Mouse (Mus musculus) heart, embryonic 14.5 days (tissue): Measurements from ENCODE around the gene Psma6. TPM values are rescaled to one million over a fixed set of nuclear protein-coding genes. Genes with fewer than 3 reads are reported as not detected.

Source experiments
- ATAC-seq: fragments of 200-750 bp; cut with Nextera tagmentation; 2 replicates; pipeline ENCODE4 v1.8.0; 2017; ENCODE audit warnings: low read depth, moderate TSS enrichment; ENCODE audit not compliant: insufficient number of reproducible peaks, insufficient read depth, low FRiP score
- H3K27ac ChIP-seq, 2 experiments: fragments of 200-500 bp in 1 of 2; fragments of 300-500 bp in 1 of 2; sonication (generic) in 1 of 2; replicated peaks in 1 of 2; 2 replicates each; pipeline ENCODE4 v1.5.1; 2012 to 2014; ENCODE audit warnings: low read depth in 2 of 2, low read length in 2 of 2, control low read depth in 1 of 2, mild to moderate bottlenecking in 1 of 2, mixed read lengths in 1 of 2; ENCODE audit not compliant: control insufficient read depth in 1 of 2, insufficient read depth in 1 of 2
- H3K27me3 ChIP-seq: fragments of 300-500 bp; sonication (generic); 2 replicates; pipeline ENCODE4 v1.6.1; 2014; ENCODE audit warnings: mild to moderate bottlenecking, low read length, control low read depth; ENCODE audit not compliant: control insufficient read depth, insufficient read depth
- H3K36me3 ChIP-seq: fragments of 300-500 bp; sonication (generic); 2 replicates; pipeline ENCODE4 v1.6.1; 2014; ENCODE audit warnings: mild to moderate bottlenecking, control low read depth, low read length, mixed read lengths; ENCODE audit not compliant: control insufficient read depth, insufficient read depth
- H3K4me1 ChIP-seq, 2 experiments: fragments of 200-500 bp in 1 of 2; fragments of 300-500 bp in 1 of 2; sonication (generic) in 1 of 2; 2 replicates each; pipeline ENCODE4 v1.6.1; 2012 to 2014; ENCODE audit warnings: low read length in 2 of 2, control low read depth in 1 of 2, mixed read lengths in 1 of 2; ENCODE audit not compliant: control insufficient read depth in 2 of 2, insufficient read depth in 2 of 2
- H3K4me2 ChIP-seq: fragments of 300-500 bp; sonication (generic); 2 replicates; pipeline ENCODE4 v1.6.1; 2014; ENCODE audit warnings: mild to moderate bottlenecking, low read length
- H3K4me3 ChIP-seq, 2 experiments: fragments of 200-500 bp in 1 of 2; fragments of 300-500 bp in 1 of 2; sonication (generic) in 1 of 2; 2 replicates each; pipeline ENCODE4 v1.5.1; 2012 to 2014; ENCODE audit warnings: low read length in 2 of 2, mild to moderate bottlenecking in 2 of 2, control low read depth in 1 of 2, low read depth in 1 of 2, moderate library complexity in 1 of 2; ENCODE audit not compliant: control insufficient read depth in 1 of 2, insufficient read depth in 1 of 2
- H3K9ac ChIP-seq: fragments of 300-500 bp; sonication (generic); 2 replicates; pipeline ENCODE4 v1.6.1; 2014; ENCODE audit warnings: mild to moderate bottlenecking, low read length
- H3K9me3 ChIP-seq: fragments of 300-500 bp; sonication (generic); 2 replicates; pipeline ENCODE4 v1.6.1; 2016; ENCODE audit warnings: low read length, control low read depth; ENCODE audit not compliant: control insufficient read depth
- WGBS: fragments of 180-500 bp; shearing (Covaris S2); extraction: QIAGEN DNeasy Blood & Tissue Kit; methylation state at CpG from one replicate; pipeline ENCODE4 v1.1.7; 2014; 5-methylcytosine and 5-hydroxymethylcytosine counted together
- polyA plus RNA-seq: library from polyadenylated mRNA; unstranded; fragments of >200 nt; fragmentation: Nextera tagmentation; extraction: Ambion mirVana; gene quantifications from 2 replicates; pipeline ENCODE4 v1.2.1, GENCODE M21; 2014

Gene Psma6
- polyA plus RNA-seq, 1 experiment from 2014 or later: 344 TPM

DNA sequence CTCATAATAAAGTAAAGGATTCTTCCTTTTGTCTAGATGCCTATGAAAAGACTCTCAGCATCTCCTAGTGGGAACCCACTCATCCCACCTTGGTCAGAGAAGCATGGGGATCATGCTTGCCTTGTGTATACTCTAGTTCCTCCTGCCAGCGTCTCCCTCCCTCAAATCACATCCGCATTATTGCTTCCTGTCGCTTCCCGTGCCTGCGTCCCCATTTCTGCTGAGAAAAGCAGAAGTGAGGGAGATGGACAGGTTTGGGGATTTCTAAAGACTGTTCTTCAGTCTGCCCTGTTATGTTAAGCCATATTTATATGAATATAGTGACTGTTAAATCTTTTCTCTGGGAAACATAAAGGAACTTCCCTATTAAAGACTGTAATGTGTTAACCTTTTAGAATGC is 23.1 kb upstream of the Psma6 start:
- WGBS: 76% methylated on average over 5 of the region's 5 CpGs
- Histone ChIP-seq H3K9ac (no peak overlapping the region), H3K27ac (no peak overlapping the region), H3K9me3 (no peaks in the 10 kb centered on the region), H3K27me3 (no peaks in the 10 kb centered on the region), H3K4me3 (no peak overlapping the region), H3K4me2 (no peak overlapping the region), H3K4me1 (no peaks in the 10 kb centered on the region), H3K36me3 (no peaks in the 10 kb centered on the region)
- no peak for ATAC-seq

DNA sequence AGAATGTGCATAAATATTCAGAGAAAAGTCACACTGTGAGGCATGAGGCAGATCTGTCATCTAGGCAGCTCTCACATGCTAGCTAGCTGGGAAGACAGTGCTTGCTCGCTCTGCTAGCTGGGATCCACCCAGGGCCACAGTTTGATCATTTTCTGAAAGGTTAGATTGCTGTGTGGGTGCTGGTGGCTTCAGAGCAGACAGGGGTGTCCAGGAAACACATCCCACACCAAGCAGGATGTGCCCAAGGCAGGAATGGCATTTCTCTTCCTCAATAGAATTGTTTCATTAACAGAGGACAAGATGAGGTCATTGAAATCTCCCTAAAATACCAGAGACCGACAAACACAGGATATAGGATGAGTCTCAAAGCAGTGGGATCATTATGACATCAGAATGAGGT is 18.9 kb upstream of the Psma6 start:
- 55% methylated on average over 2 of the region's 2 CpGs for WGBS
- Histone ChIP-seq H3K36me3 (no peaks in the 10 kb centered on the region), H3K4me2 (no peak overlapping the region), H3K9me3 (no peaks in the 10 kb centered on the region), H3K4me1 (no peaks in the 10 kb centered on the region), H3K27me3 (no peaks in the 10 kb centered on the region), H3K9ac (no peak overlapping the region), H3K4me3 (no peak overlapping the region), H3K27ac (no peak overlapping the region)
- ATAC-seq: no peak

DNA sequence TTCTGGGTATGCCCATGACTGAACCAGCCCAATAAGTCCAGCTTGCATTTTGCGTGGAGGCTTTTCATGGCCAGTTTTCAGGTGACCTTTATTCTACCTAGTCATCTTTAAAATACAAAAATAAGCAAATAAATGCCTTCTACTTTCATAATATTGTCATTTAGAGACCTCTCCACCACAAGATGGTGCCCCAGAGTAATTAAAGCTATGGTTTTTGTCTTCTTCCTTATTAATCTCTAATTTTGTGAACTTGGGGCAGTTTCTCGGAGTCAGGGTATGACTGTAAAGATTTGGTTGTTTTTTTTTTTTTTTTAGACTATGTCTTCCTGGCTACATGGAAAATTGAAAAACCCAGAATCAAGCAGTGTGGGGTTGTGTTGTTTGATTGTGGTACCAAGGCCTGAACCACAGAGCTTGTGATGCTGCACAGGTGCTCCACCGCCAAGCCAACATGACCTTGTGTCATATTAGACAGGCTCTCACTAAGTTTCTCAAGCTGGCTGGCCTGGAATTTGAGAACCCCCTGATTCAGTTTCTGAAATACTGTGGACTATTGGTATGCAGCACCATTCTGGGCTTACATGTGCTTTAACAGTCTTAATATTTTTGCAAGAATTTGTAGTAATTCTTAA is 11.5 kb upstream of the Psma6 start:
- H3K4me3 ChIP-seq: no peak overlapping the region
- no peak overlapping the region for H3K27ac ChIP-seq
- H3K9me3 ChIP-seq: no peaks in the 10 kb centered on the region
- ATAC-seq: no peak
- no peaks in the 10 kb centered on the region for H3K4me1 ChIP-seq
- no peaks in the 10 kb centered on the region for H3K27me3 ChIP-seq
- H3K9ac ChIP-seq: no peak overlapping the region
- WGBS: 80% methylated on average over 3 of the region's 3 CpGs
- H3K36me3 ChIP-seq: no peaks in the 10 kb centered on the region
- no peak overlapping the region for H3K4me2 ChIP-seq

DNA sequence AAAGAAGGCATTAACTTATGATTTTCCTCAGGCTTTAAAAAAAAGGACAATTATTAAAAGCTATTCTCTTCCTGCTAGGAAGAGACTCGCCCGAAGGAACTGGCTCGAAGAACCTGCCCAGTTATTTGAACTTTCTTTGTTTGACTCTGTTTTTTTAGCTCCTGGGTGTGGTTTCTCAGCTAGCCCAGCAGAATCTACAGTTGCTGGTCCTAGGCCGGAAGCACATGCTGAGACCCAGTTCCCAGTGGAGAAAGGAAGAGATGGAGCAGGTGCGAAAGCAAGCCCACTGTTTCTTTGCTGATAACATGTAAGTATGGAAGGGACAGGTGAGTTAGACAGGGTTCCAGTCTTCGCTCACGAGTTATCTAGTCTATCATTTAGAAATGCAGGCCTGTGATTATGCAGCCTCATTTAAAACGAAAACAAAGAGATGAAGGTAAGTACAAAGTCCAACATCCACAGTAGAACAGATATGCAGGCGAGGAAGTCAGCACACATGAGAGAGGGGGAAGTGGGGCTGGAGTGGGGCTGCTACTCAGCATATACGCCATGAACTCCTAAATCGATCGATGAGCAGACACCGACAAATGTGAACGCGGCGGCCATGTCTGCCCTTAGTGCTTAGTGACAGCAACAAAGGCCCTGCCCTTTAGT is 6.9 kb upstream of the Psma6 start:
- Histone ChIP-seq H3K27ac (no peak overlapping the region), H3K9me3 (no peaks in the 10 kb centered on the region), H3K4me3 (no peak overlapping the region), H3K4me1 (no peaks in the 10 kb centered on the region), H3K9ac (no peak overlapping the region), H3K27me3 (no peaks in the 10 kb centered on the region), H3K36me3 (0 out of 2 replicates have a peak, but pooled peaks cover 6% of the 10 kb centered on the region), H3K4me2 (no peak overlapping the region)
- no peak for ATAC-seq
- 88% methylated on average over 16 of the region's 16 CpGs for WGBS

DNA sequence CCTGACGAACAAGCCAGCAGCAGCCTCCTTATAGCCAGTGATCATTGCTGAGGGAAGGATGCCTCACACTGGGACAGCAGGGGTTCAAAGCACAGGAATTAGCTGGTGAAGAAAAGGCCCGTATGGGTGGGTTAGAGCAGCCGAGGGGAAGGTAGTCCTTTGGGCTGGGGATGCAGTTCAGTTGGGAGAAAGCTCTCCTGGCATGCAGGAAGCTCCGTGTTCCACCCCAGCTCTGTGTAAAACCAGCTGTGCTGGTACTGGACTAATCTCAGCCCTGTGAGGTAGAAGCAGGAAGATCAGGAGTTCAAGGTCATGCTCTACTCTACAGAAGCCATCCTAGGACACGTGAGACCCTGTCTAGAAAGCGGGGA is 6.4 kb upstream of the Psma6 start:
- 62% methylated on average over 6 of the region's 6 CpGs for WGBS
- ATAC-seq: no peak
- Histone ChIP-seq H3K9ac (no peak overlapping the region), H3K4me2 (no peak overlapping the region), H3K27me3 (no peaks in the 10 kb centered on the region), H3K4me3 (no peak overlapping the region), H3K36me3 (peaks cover 6% of the 10 kb centered on the region; the same call in 1 of the 2 replicates), H3K27ac (no peak overlapping the region), H3K4me1 (no peaks in the 10 kb centered on the region), H3K9me3 (no peaks in the 10 kb centered on the region)

DNA sequence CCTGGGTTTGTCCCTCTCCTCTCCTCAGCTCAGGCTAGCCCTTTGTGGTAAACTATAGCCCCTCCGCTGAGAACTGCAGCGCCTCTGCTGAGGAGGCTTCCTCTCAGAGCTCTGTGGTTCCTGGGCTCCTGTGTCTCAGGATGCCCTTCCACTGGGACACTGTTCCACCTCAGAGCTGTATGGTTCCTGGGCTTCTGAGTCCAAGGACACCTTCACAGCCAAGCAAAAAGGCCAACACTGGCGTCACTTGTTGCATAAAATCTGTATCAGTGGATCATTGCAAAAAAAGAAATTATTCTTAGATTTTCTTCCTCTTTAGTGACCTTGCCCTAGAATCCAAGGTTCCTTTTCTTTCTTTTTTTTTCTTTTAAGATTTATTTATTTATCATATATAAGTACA is 804 bp downstream of the Psma6 start:
- Histone ChIP-seq H3K27ac (no peak overlapping the region), H3K9ac (no peak overlapping the region), H3K27me3 (no peaks in the 10 kb centered on the region), H3K4me3 (no peak overlapping the region), H3K4me1 (peaks cover 3 to 6% of the 10 kb centered on the region in 2 experiments; a peak in 3 of 4 replicates), H3K36me3 (no peaks in the 10 kb centered on the region; the same call in 1 of the 2 replicates), H3K4me2 (no peak overlapping the region), H3K9me3 (no peaks in the 10 kb centered on the region)
- 89% methylated on average over 3 of the region's 3 CpGs for WGBS
- ATAC-seq: no peak

DNA sequence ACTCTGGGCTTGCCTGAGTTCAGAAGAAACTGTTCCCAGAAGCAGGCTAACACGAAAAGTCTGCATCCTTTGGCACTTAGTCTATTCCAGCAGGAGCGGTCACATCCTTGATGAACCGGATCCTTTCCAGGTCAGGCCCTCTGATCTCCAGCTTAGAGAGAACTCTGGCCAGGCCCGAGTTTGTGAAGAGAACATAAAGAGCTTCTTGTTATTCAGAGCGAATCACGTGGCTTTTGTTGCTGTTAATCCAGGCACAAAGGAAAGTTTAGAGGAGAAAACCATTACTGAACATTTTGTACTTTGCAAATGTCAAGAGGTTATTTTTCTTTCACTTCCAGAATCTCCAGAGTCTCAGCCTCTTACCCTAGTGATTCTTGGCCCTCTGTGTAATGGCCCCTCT is 1.9 kb downstream of the Psma6 start:
- WGBS: 69% methylated on average over 6 of the region's 6 CpGs
- H3K27ac ChIP-seq: no peak overlapping the region
- no peak overlapping the region for H3K9ac ChIP-seq
- H3K9me3 ChIP-seq: no peaks in the 10 kb centered on the region
- no peak overlapping the region for H3K4me2 ChIP-seq
- peaks cover 5 to 6% of the 10 kb centered on the region in 2 experiments; a peak in 3 of 4 replicates for H3K4me1 ChIP-seq
- no peak for ATAC-seq
- H3K4me3 ChIP-seq: no peak overlapping the region
- no peaks in the 10 kb centered on the region for H3K27me3 ChIP-seq
- H3K36me3 ChIP-seq: no peaks in the 10 kb centered on the region; the same call in 1 of the 2 replicates
